Mouse (Mus musculus): ENCODE measurements around the gene Plpp7. TPM values are rescaled to one million over a fixed set of nuclear protein-coding genes. Genes with fewer than 3 reads are reported as not detected.

Plpp7 gene
- 1 to 10 TPM; 5.5 to 6.3 TPM for total RNA-seq (2021)
- long read RNA-seq, experiment 1, transcript Plpp7-201 (2 exons, 1,947 nt), result major isoform, 17 of 18 reads
- long read RNA-seq, experiment 1, partial matches to known transcripts, result 0 of 18 reads
- long read RNA-seq, experiment 1, other reads (novel, unspliced or antisense), result 1 of 18 reads
- long read RNA-seq, experiment 2, transcript Plpp7-201 (2 exons, 1,947 nt), result major isoform, 14 of 18 reads
- long read RNA-seq, experiment 2, partial matches to known transcripts, result 0 of 18 reads
- long read RNA-seq, experiment 2, other reads (novel, unspliced or antisense), result 2 of 18 reads

- DNase-seq (ENCODE audit: low spot score in 2 of 2), result peak in 1 of 2 experiments; percentile 37
Observed at GRCm38 (mm10) chr2:32095351-32096121, at the start of gene Plpp7. Gene Plpp7, plus strand, starts transcription at chr2:32095528.

- DNase-seq (ENCODE audit: low spot score in 2 of 2), result no peak
Observed at GRCm38 (mm10) chr2:32046009-32046408, 49.3 kb upstream of the Plpp7 start.

- no peak for DNase-seq (ENCODE audit: low spot score in 2 of 2)
Observed at GRCm38 (mm10) chr2:32047323-32047722, 48.0 kb upstream of the Plpp7 start.

GRCm38 (mm10) chr2:32051791-32052190 is 43.5 kb upstream of the Plpp7 start:
- no peak for DNase-seq (ENCODE audit: low spot score in 2 of 2)

GRCm38 (mm10) chr2:32052418-32052817 is 42.9 kb upstream of the Plpp7 start:
- DNase-seq (ENCODE audit: low spot score in 2 of 2), result no peak

GRCm38 (mm10) chr2:32055357-32055965 is 39.9 kb upstream of the Plpp7 start:
- no peak for DNase-seq (ENCODE audit: low spot score in 2 of 2)

- no peak for DNase-seq (ENCODE audit: low spot score in 2 of 2)
Observed at GRCm38 (mm10) chr2:32056524-32056923, 38.8 kb upstream of the Plpp7 start.

- DNase-seq (ENCODE audit: low spot score in 2 of 2), result no peak
Observed at GRCm38 (mm10) chr2:32057360-32057759, 38.0 kb upstream of the Plpp7 start.

- DNase-seq (ENCODE audit: low spot score in 2 of 2), result no peak
Observed at GRCm38 (mm10) chr2:32057794-32058193, 37.5 kb upstream of the Plpp7 start.

- DNase-seq (ENCODE audit: low spot score in 2 of 2), result no peak
Observed at GRCm38 (mm10) chr2:32058241-32058640, 37.1 kb upstream of the Plpp7 start.

- no peak for DNase-seq (ENCODE audit: low spot score in 2 of 2)
Observed at GRCm38 (mm10) chr2:32058716-32059115, 36.6 kb upstream of the Plpp7 start.

GRCm38 (mm10) chr2:32059613-32060012 is 35.7 kb upstream of the Plpp7 start:
- DNase-seq (ENCODE audit: low spot score in 2 of 2), result no peak

GRCm38 (mm10) chr2:32060228-32060805 is 35.0 kb upstream of the Plpp7 start:
- DNase-seq (ENCODE audit: low spot score in 2 of 2), result no peak

GRCm38 (mm10) chr2:32061189-32061588 is 34.1 kb upstream of the Plpp7 start:
- DNase-seq (ENCODE audit: low spot score in 2 of 2), result no peak

GRCm38 (mm10) chr2:32061722-32062505 is 33.4 kb upstream of the Plpp7 start:
- DNase-seq (ENCODE audit: low spot score in 2 of 2), result no peak

- DNase-seq (ENCODE audit: low spot score in 2 of 2), result no peak
Observed at GRCm38 (mm10) chr2:32062626-32063410, 32.5 kb upstream of the Plpp7 start.

- DNase-seq (ENCODE audit: low spot score in 2 of 2), result no peak
Observed at GRCm38 (mm10) chr2:32063451-32064151, 31.7 kb upstream of the Plpp7 start.

GRCm38 (mm10) chr2:32064913-32065312 is 30.4 kb upstream of the Plpp7 start:
- DNase-seq (ENCODE audit: low spot score in 2 of 2), result no peak

- no peak for DNase-seq (ENCODE audit: low spot score in 2 of 2)
Observed at GRCm38 (mm10) chr2:32065371-32065791, 29.9 kb upstream of the Plpp7 start.

Measured in adrenal gland, postnatal 4 days (tissue).